Mouse (Mus musculus) testis, adult 10 weeks (tissue): Measurements from ENCODE around the gene Mmp14. TPM values are rescaled to one million over a fixed set of nuclear protein-coding genes. Genes with fewer than 3 reads are reported as not detected.

Experiments used
- polyA plus RNA-seq: library from polyadenylated mRNA; stranded (reverse); fragments of 350-450 nt; fragmentation: Illumina TruSeq; extraction: RNeasy Lipid Tissue Mini Kit (QIAGEN cat#74804); gene quantifications from one replicate; pipeline ENCODE4 v1.2.3, GENCODE M21; 2014; ENCODE audit warnings: low read depth, low replicate concordance

Mmp14 gene
- polyA plus RNA-seq, result 10.9 TPM

GRCm38 (mm10) chr14:54431334-54432077, at the start of gene Mmp14:
Gene Mmp14, plus strand, starts transcription at chr14:54431612.

GRCm38 (mm10) chr14:54417623-54418081, 13.8 kb upstream of the Mmp14 start, which contains the start of gene Slc7a7:
Gene Slc7a7, minus strand, starts transcription at chr14:54417780.

GRCm38 (mm10) chr14:54426689-54427398, 4.6 kb upstream of the Mmp14 start, which contains the start of gene Mrpl52:
Gene Mrpl52, plus strand, starts transcription at chr14:54426909.

GRCm38 (mm10) chr14:54463959-54464292, 32.5 kb downstream of the Mmp14 start, which contains the start of gene Lrp10:
Gene Lrp10, plus strand, starts transcription at chr14:54464137.

GRCm38 (mm10) chr14:54475941-54476844, 44.8 kb downstream of the Mmp14 start, which contains the start of gene Rem2:
Gene Rem2, plus strand, starts transcription at chr14:54476100.

Other genes with a start within 250 kb of the Mmp14 start
- 10.5 TPM for gene Dad1, start 177.5 kb upstream of the Mmp14 start, polyA plus RNA-seq
- gene Abhd4, start 177.4 kb upstream of the Mmp14 start, polyA plus RNA-seq, result 51.7 TPM
- gene Olfr49, start 146.7 kb upstream of the Mmp14 start, polyA plus RNA-seq, result not detected
- 3.9 TPM for gene Oxa1l, start 70.8 kb upstream of the Mmp14 start, polyA plus RNA-seq
- 2.4 TPM for gene Slc7a7, start 13.8 kb upstream of the Mmp14 start, polyA plus RNA-seq
- gene Mrpl52, start 4.7 kb upstream of the Mmp14 start, polyA plus RNA-seq, result 27.3 TPM
- 0.66 TPM for gene Lrp10, start 32.5 kb downstream of the Mmp14 start, polyA plus RNA-seq
- 0.32 TPM for gene Rem2, start 44.5 kb downstream of the Mmp14 start, polyA plus RNA-seq
- gene Prmt5, start 85.9 kb downstream of the Mmp14 start, polyA plus RNA-seq, result 40.1 TPM
- 22.2 TPM for gene Haus4, start 123.0 kb downstream of the Mmp14 start, polyA plus RNA-seq
- gene Ajuba, start 145.9 kb downstream of the Mmp14 start, polyA plus RNA-seq, result 6.1 TPM
- 0.87 TPM for gene 4931414P19Rik, start 174.4 kb downstream of the Mmp14 start, polyA plus RNA-seq
- gene Psmb5, start 186.4 kb downstream of the Mmp14 start, polyA plus RNA-seq, result 4.2 TPM
- gene Psmb11, start 189.8 kb downstream of the Mmp14 start, polyA plus RNA-seq, result not detected
- not detected for gene Gm17606, start 209.3 kb downstream of the Mmp14 start, polyA plus RNA-seq
- gene Cdh24, start 209.8 kb downstream of the Mmp14 start, polyA plus RNA-seq, result 1.3 TPM